Mouse (Mus musculus) liver, adult 2 months (tissue): ENCODE measurements around the gene Gtpbp4. TPM values are rescaled to one million over a fixed set of nuclear protein-coding genes. Genes with fewer than 3 reads are reported as not detected.

Source experiments
- DNase-seq: peaks from one replicate; pipeline ENCODE4 v3.0.0-alpha.2; 2011; ENCODE audit warnings: low read depth, low spot score; ENCODE audit errors: extremely low read depth
- H3K27ac ChIP-seq: fragments of 200-500 bp; replicated peaks from 2 replicates; pipeline ENCODE4 v1.5.1; 2012; ENCODE audit warnings: low read depth, mild to moderate bottlenecking, control low read depth, inconsistent platforms, low read length; ENCODE audit not compliant: insufficient read depth
- H3K27me3 ChIP-seq: fragments of 200-500 bp; 2 replicates; pipeline ENCODE4 v1.6.1; 2012; ENCODE audit warnings: mild to moderate bottlenecking, moderate library complexity, low read length, inconsistent platforms; ENCODE audit not compliant: control insufficient read depth, insufficient read depth
- H3K36me3 ChIP-seq: fragments of 200-500 bp; 2 replicates; pipeline ENCODE4 v1.6.1; 2012; ENCODE audit warnings: low read length, inconsistent platforms; ENCODE audit not compliant: control insufficient read depth, insufficient read depth
- H3K4me1 ChIP-seq: fragments of 200-500 bp; 2 replicates; pipeline ENCODE4 v1.6.1; 2011; ENCODE audit warnings: low read length; ENCODE audit not compliant: control insufficient read depth, insufficient read depth
- H3K4me3 ChIP-seq: fragments of 200-500 bp; 2 replicates; pipeline ENCODE4 v1.5.1; 2011; ENCODE audit warnings: low read depth, mild to moderate bottlenecking, control low read depth, low read length, moderate library complexity; ENCODE audit not compliant: insufficient read depth
- H3K79me2 ChIP-seq: fragments of 200-500 bp; 2 replicates; pipeline ENCODE4 v1.6.1; 2012; ENCODE audit warnings: inconsistent platforms, mild to moderate bottlenecking, low read length, moderate library complexity; ENCODE audit not compliant: control insufficient read depth, insufficient read depth
- H3K9ac ChIP-seq: fragments of 200-500 bp; 2 replicates; pipeline ENCODE4 v1.6.1; 2012; ENCODE audit warnings: low read depth, mild to moderate bottlenecking, control low read depth, inconsistent platforms, low read length
- CTCF ChIP-seq: fragments of 200-500 bp; IDR thresholded peaks from 2 replicates; pipeline ENCODE4 v1.5.1; 2011; ENCODE audit warnings: low read depth, low read length, control low read depth
- POLR2A ChIP-seq: fragments of 200-500 bp; IDR thresholded peaks from 2 replicates; pipeline ENCODE4 v1.6.1; 2011; ENCODE audit warnings: low read length, control low read depth; ENCODE audit not compliant: insufficient read depth; ENCODE audit errors: extremely low read depth
- WGBS: fragments of 180-500 bp; shearing (Covaris S2); methylation state at CpG from one replicate; pipeline ENCODE4 v1.1.7; 2018; 5-methylcytosine and 5-hydroxymethylcytosine counted together
- polyA plus RNA-seq: library from polyadenylated mRNA; depleted of rRNA; stranded (reverse); fragments of >200 nt; gene quantifications from 2 replicates; pipeline ENCODE4 v1.2.3, GENCODE M21; 2012
- total RNA-seq: library from RNA; depleted of rRNA; stranded (reverse); fragments of >200 nt; gene quantifications from 2 replicates; pipeline ENCODE4 v1.2.3, GENCODE M21; 2014

Gene Gtpbp4
- total and polyA plus RNA-seq, 2 experiments, result 10.5 to 17.4 TPM

- Histone ChIP-seq H3K9ac (no peak overlapping the region), H3K27ac (no peak overlapping the region), H3K4me3 (no peak overlapping the region), H3K4me1 (no peaks in the 10 kb centered on the region; the same call in 1 of the 2 replicates), H3K36me3 (no peaks in the 10 kb centered on the region), H3K27me3 (no peaks in the 10 kb centered on the region), H3K79me2 (no peaks in the 10 kb centered on the region)
- 80% methylated on average over 4 of the region's 4 CpGs for WGBS
- no peak for TF ChIP-seq POLR2A
- TF ChIP-seq CTCF, result no peak
- DNase-seq, result no peak
Measured at GRCm38 (mm10) chr13:9030364-9030763, 34.5 kb upstream of the Gtpbp4 start.

- Histone ChIP-seq H3K9ac (no peak overlapping the region), H3K4me1 (no peaks in the 10 kb centered on the region; the same call in 1 of the 2 replicates), H3K4me3 (no peak overlapping the region), H3K79me2 (no peaks in the 10 kb centered on the region), H3K36me3 (no peaks in the 10 kb centered on the region), H3K27ac (no peak overlapping the region), H3K27me3 (no peaks in the 10 kb centered on the region)
- TF ChIP-seq CTCF (no peak), POLR2A (no peak)
- DNase-seq, result no peak
- 52% methylated on average over 1 of the region's 1 CpGs for WGBS
Measured at GRCm38 (mm10) chr13:9027251-9027650, 31.4 kb upstream of the Gtpbp4 start.

- no peak overlapping the region for H3K9ac ChIP-seq
- peaks cover 3% of the 10 kb centered on the region for H3K4me1 ChIP-seq
- WGBS, result 84% methylated on average over 1 of the region's 1 CpGs
- no peaks in the 10 kb centered on the region for H3K36me3 ChIP-seq
- no peak overlapping the region for H3K27ac ChIP-seq
- no peak for DNase-seq
- H3K79me2 ChIP-seq, result no peaks in the 10 kb centered on the region
- no peaks in the 10 kb centered on the region for H3K27me3 ChIP-seq
- TF ChIP-seq POLR2A, result no peak
- TF ChIP-seq CTCF, result no peak
- no peak overlapping the region for H3K4me3 ChIP-seq
Measured at GRCm38 (mm10) chr13:9022623-9023022, 26.7 kb upstream of the Gtpbp4 start.

- no peak for TF ChIP-seq CTCF
- TF ChIP-seq POLR2A, result no peak
- no peaks in the 10 kb centered on the region for H3K27me3 ChIP-seq
- DNase-seq, result no peak
- H3K4me1 ChIP-seq, result peaks cover 8% of the 10 kb centered on the region
- no peaks in the 10 kb centered on the region for H3K36me3 ChIP-seq
- H3K9ac ChIP-seq, result no peak overlapping the region
- H3K4me3 ChIP-seq, result no peak overlapping the region
- H3K27ac ChIP-seq, result no peak overlapping the region
- WGBS, result 89% methylated on average over 7 of the region's 7 CpGs
- no peaks in the 10 kb centered on the region for H3K79me2 ChIP-seq
Measured at GRCm38 (mm10) chr13:9021556-9021955, 25.7 kb upstream of the Gtpbp4 start.

- H3K4me1 ChIP-seq, result peaks cover 11% of the 10 kb centered on the region
- H3K27ac ChIP-seq, result no peak overlapping the region
- DNase-seq, result no peak
- WGBS, result 80% methylated on average over 4 of the region's 4 CpGs
- H3K27me3 ChIP-seq, result no peaks in the 10 kb centered on the region
- no peaks in the 10 kb centered on the region for H3K79me2 ChIP-seq
- no peak overlapping the region for H3K4me3 ChIP-seq
- H3K36me3 ChIP-seq, result no peaks in the 10 kb centered on the region
- TF ChIP-seq POLR2A, result no peak
- TF ChIP-seq CTCF, result no peak
- no peak overlapping the region for H3K9ac ChIP-seq
Measured at GRCm38 (mm10) chr13:9019713-9020112, 23.8 kb upstream of the Gtpbp4 start.

GRCm38 (mm10) chr13:9018974-9019587 lies 23.2 kb upstream of the Gtpbp4 start:
- Histone ChIP-seq H3K9ac (no peak overlapping the region), H3K4me1 (peaks cover 15% of the 10 kb centered on the region), H3K27me3 (no peaks in the 10 kb centered on the region), H3K36me3 (no peaks in the 10 kb centered on the region), H3K27ac (no peak overlapping the region), H3K4me3 (no peak overlapping the region), H3K79me2 (no peaks in the 10 kb centered on the region)
- no peak for DNase-seq
- TF ChIP-seq CTCF (no peak), POLR2A (no peak)
- WGBS, result 82% methylated on average over 2 of the region's 2 CpGs
